Mouse (Mus musculus): ENCODE measurements around the gene Pced1a. TPM values are rescaled to one million over a fixed set of nuclear protein-coding genes. Genes with fewer than 3 reads are reported as not detected.

Pced1a gene
- polyA plus RNA-seq, 1 experiment from 2014 or later = 10.1 TPM

GRCm38 (mm10) chr2:130406178-130406577, 18.3 kb downstream of the Pced1a start, which contains the start of gene Tmem239:
Tmem239 (plus strand) TSS chr2:130406478.
- H3K9me3 ChIP-seq (ENCODE audit: control insufficient read depth, low read length) = no peaks in the 10 kb centered on the region
- H3K36me3 ChIP-seq (ENCODE audit: control insufficient read depth, insufficient read depth, low read length) = no peaks in the 10 kb centered on the region
- H3K4me2 ChIP-seq (ENCODE audit: low read length) = no peak within 1 kb of the TSS
- H3K9ac ChIP-seq (ENCODE audit: low read length) = no peak within 1 kb of the TSS
- no peaks in the 10 kb centered on the region for H3K27me3 ChIP-seq (replicated peaks; ENCODE audit: control insufficient read depth, insufficient read depth, low read length)
- H3K27ac ChIP-seq (ENCODE audit: low read depth) = no peak within 1 kb of the TSS
- no peak for DNase-seq (ENCODE audit: low spot score)
- no peak within 1 kb of the TSS for H3K4me3 ChIP-seq (ENCODE audit: low read depth, low read length)
- no peak for ATAC-seq (replicated peaks; ENCODE audit: low FRiP score, low TSS enrichment, low read depth)
- H3K4me1 ChIP-seq (replicated peaks; ENCODE audit: control insufficient read depth, insufficient read depth, low read length) = no peaks in the 10 kb centered on the region; the same call in 1 of the 2 replicates
- 82% methylated on average over 2 of the region's 2 CpGs for WGBS

GRCm38 (mm10) chr2:130404939-130405338, 19.6 kb downstream of the Pced1a start, which contains the start of the genes Gm28372 and 1700020A23Rik:
Gm28372 (plus strand) TSS chr2:130405239.
1700020A23Rik (plus strand) TSS chr2:130405259.
- no peak for ATAC-seq (replicated peaks; ENCODE audit: low FRiP score, low TSS enrichment, low read depth)

GRCm38 (mm10) chr2:130401891-130402290, 22.6 kb downstream of the Pced1a start:
- WGBS = 77% methylated on average over 4 of the region's 4 CpGs
- no peak overlapping the region for H3K4me2 ChIP-seq (ENCODE audit: low read length)
- H3K4me3 ChIP-seq (ENCODE audit: low read depth, low read length) = no peak overlapping the region
- no peak for DNase-seq (ENCODE audit: low spot score)
- H3K27ac ChIP-seq (ENCODE audit: low read depth) = no peak overlapping the region
- ATAC-seq (replicated peaks; ENCODE audit: low FRiP score, low TSS enrichment, low read depth) = no peak
- H3K36me3 ChIP-seq (ENCODE audit: control insufficient read depth, insufficient read depth, low read length) = no peaks in the 10 kb centered on the region
- no peaks in the 10 kb centered on the region for H3K9me3 ChIP-seq (ENCODE audit: control insufficient read depth, low read length)
- H3K4me1 ChIP-seq (replicated peaks; ENCODE audit: control insufficient read depth, insufficient read depth, low read length) = peaks cover 4% of the 10 kb centered on the region; the same call in 1 of the 2 replicates
- no peak overlapping the region for H3K9ac ChIP-seq (ENCODE audit: low read length)
- H3K27me3 ChIP-seq (replicated peaks; ENCODE audit: control insufficient read depth, insufficient read depth, low read length) = no peaks in the 10 kb centered on the region; the same call in 1 of the 2 replicates

More at GRCm38 (mm10) chr2:130404939-130405338, 19.6 kb downstream of the Pced1a start, which contains the start of the genes Gm28372 and 1700020A23Rik:
- no peak within 1 kb of the TSS for H3K4me2 ChIP-seq (ENCODE audit: low read length)
- no peak within 1 kb of the TSS for H3K9ac ChIP-seq (ENCODE audit: low read length)
- no peaks in the 10 kb centered on the region for H3K9me3 ChIP-seq (ENCODE audit: control insufficient read depth, low read length)
- no peaks in the 10 kb centered on the region for H3K36me3 ChIP-seq (ENCODE audit: control insufficient read depth, insufficient read depth, low read length)
- no peaks in the 10 kb centered on the region; the same call in 1 of the 2 replicates for H3K4me1 ChIP-seq (replicated peaks; ENCODE audit: control insufficient read depth, insufficient read depth, low read length)
- H3K4me3 ChIP-seq (ENCODE audit: low read depth, low read length) = no peak within 1 kb of the TSS
- no peaks in the 10 kb centered on the region for H3K27me3 ChIP-seq (replicated peaks; ENCODE audit: control insufficient read depth, insufficient read depth, low read length)
- DNase-seq (ENCODE audit: low spot score) = no peak
- no peak within 1 kb of the TSS for H3K27ac ChIP-seq (ENCODE audit: low read depth)
- 83% methylated on average over 1 of the region's 1 CpGs for WGBS

- WGBS = 89% methylated on average over 1 of the region's 1 CpGs
These were observed 24.5 kb downstream of the Pced1a start for GRCm38 (mm10) chr2:130400046-130400445.

GRCm38 (mm10) chr2:130398091-130398490, 26.4 kb downstream of the Pced1a start:
- Histone ChIP-seq H3K4me3 (ENCODE audit: low read depth, low read length) (peak overlapping the region; percentile 61; the same call in 1 of the 2 replicates), H3K4me1 (replicated peaks; ENCODE audit: control insufficient read depth, insufficient read depth, low read length) (peaks cover 9% of the 10 kb centered on the region; the same call in 1 of the 2 replicates), H3K27me3 (replicated peaks; ENCODE audit: control insufficient read depth, insufficient read depth, low read length) (no peaks in the 10 kb centered on the region; the same call in 1 of the 2 replicates), H3K9ac (ENCODE audit: low read length) (peak overlapping the region; percentile 60), H3K27ac (ENCODE audit: low read depth) (no peak overlapping the region), H3K36me3 (ENCODE audit: control insufficient read depth, insufficient read depth, low read length) (peaks cover 19% of the 10 kb centered on the region), H3K4me2 (ENCODE audit: low read length) (peak overlapping the region; percentile 81), H3K9me3 (ENCODE audit: control insufficient read depth, low read length) (no peaks in the 10 kb centered on the region)
- ATAC-seq (replicated peaks; ENCODE audit: low FRiP score, low TSS enrichment, low read depth) (no peak), DNase-seq (ENCODE audit: low spot score) (no peak)
- WGBS = 15% methylated on average over 14 of the region's 14 CpGs

More at GRCm38 (mm10) chr2:130400046-130400445, 24.5 kb downstream of the Pced1a start:
- Histone ChIP-seq H3K4me1 (replicated peaks; ENCODE audit: control insufficient read depth, insufficient read depth, low read length) (peaks cover 9% of the 10 kb centered on the region; the same call in 1 of the 2 replicates), H3K9me3 (ENCODE audit: control insufficient read depth, low read length) (no peaks in the 10 kb centered on the region), H3K36me3 (ENCODE audit: control insufficient read depth, insufficient read depth, low read length) (peaks cover 5% of the 10 kb centered on the region; the same call in 1 of the 2 replicates), H3K9ac (ENCODE audit: low read length) (no peak overlapping the region), H3K27ac (ENCODE audit: low read depth) (no peak overlapping the region), H3K27me3 (replicated peaks; ENCODE audit: control insufficient read depth, insufficient read depth, low read length) (no peaks in the 10 kb centered on the region; the same call in 1 of the 2 replicates), H3K4me2 (ENCODE audit: low read length) (no peak overlapping the region), H3K4me3 (ENCODE audit: low read depth, low read length) (no peak overlapping the region)
- ATAC-seq (replicated peaks; ENCODE audit: low FRiP score, low TSS enrichment, low read depth) (no peak), DNase-seq (ENCODE audit: low spot score) (no peak)

- WGBS = under 1% methylated on average over 43 of the region's 53 CpGs
- Histone ChIP-seq H3K27ac (ENCODE audit: low read depth) (peak within 1 kb of the TSS; percentile 24; the same call in 1 of the 2 replicates), H3K36me3 (ENCODE audit: control insufficient read depth, insufficient read depth, low read length) (peaks cover 27% of the 10 kb centered on the region), H3K27me3 (replicated peaks; ENCODE audit: control insufficient read depth, insufficient read depth, low read length) (no peaks in the 10 kb centered on the region; the same call in 1 of the 2 replicates), H3K4me1 (replicated peaks; ENCODE audit: control insufficient read depth, insufficient read depth, low read length) (peaks cover 9% of the 10 kb centered on the region; the same call in 1 of the 2 replicates), H3K9ac (ENCODE audit: low read length) (peak within 1 kb of the TSS; percentile 60), H3K4me3 (ENCODE audit: low read depth, low read length) (peak within 1 kb of the TSS; percentile 61), H3K9me3 (ENCODE audit: control insufficient read depth, low read length) (no peaks in the 10 kb centered on the region), H3K4me2 (ENCODE audit: low read length) (peak within 1 kb of the TSS; percentile 81)
- peak; percentile 87 for DNase-seq (ENCODE audit: low spot score)
- ATAC-seq (replicated peaks; ENCODE audit: low FRiP score, low TSS enrichment, low read depth) = peak; percentile 93
These were observed 27.1 kb downstream of the Pced1a start, which contains the start of gene Cpxm1 for GRCm38 (mm10) chr2:130397186-130397985. Cpxm1 (minus strand) TSS chr2:130397574.

GRCm38 (mm10) chr2:130395696-130396095, 28.8 kb downstream of the Pced1a start:
- Histone ChIP-seq H3K9ac (ENCODE audit: low read length) (no peak overlapping the region), H3K4me2 (ENCODE audit: low read length) (no peak overlapping the region), H3K27me3 (replicated peaks; ENCODE audit: control insufficient read depth, insufficient read depth, low read length) (no peaks in the 10 kb centered on the region; the same call in 1 of the 2 replicates), H3K27ac (ENCODE audit: low read depth) (no peak overlapping the region), H3K4me3 (ENCODE audit: low read depth, low read length) (no peak overlapping the region), H3K36me3 (ENCODE audit: control insufficient read depth, insufficient read depth, low read length) (peaks cover 32% of the 10 kb centered on the region), H3K4me1 (replicated peaks; ENCODE audit: control insufficient read depth, insufficient read depth, low read length) (peaks cover 9% of the 10 kb centered on the region; the same call in 1 of the 2 replicates), H3K9me3 (ENCODE audit: control insufficient read depth, low read length) (no peaks in the 10 kb centered on the region)
- DNase-seq (ENCODE audit: low spot score) = no peak
- ATAC-seq (replicated peaks; ENCODE audit: low FRiP score, low TSS enrichment, low read depth) = no peak
- 96% methylated on average over 11 of the region's 11 CpGs for WGBS

- no peak overlapping the region for H3K27ac ChIP-seq (ENCODE audit: low read depth)
- 85% methylated on average over 3 of the region's 3 CpGs for WGBS
- peaks cover 7% of the 10 kb centered on the region; the same call in 1 of the 2 replicates for H3K4me1 ChIP-seq (replicated peaks; ENCODE audit: control insufficient read depth, insufficient read depth, low read length)
- no peaks in the 10 kb centered on the region for H3K9me3 ChIP-seq (ENCODE audit: control insufficient read depth, low read length)
- no peaks in the 10 kb centered on the region for H3K27me3 ChIP-seq (replicated peaks; ENCODE audit: control insufficient read depth, insufficient read depth, low read length)
- no peak overlapping the region for H3K4me2 ChIP-seq (ENCODE audit: low read length)
- ATAC-seq (replicated peaks; ENCODE audit: low FRiP score, low TSS enrichment, low read depth) = no peak
- H3K4me3 ChIP-seq (ENCODE audit: low read depth, low read length) = no peak overlapping the region
- no peak overlapping the region for H3K9ac ChIP-seq (ENCODE audit: low read length)
- DNase-seq (ENCODE audit: low spot score) = no peak
- H3K36me3 ChIP-seq (ENCODE audit: control insufficient read depth, insufficient read depth, low read length) = peaks cover 36% of the 10 kb centered on the region
These were observed 31.7 kb downstream of the Pced1a start for GRCm38 (mm10) chr2:130392836-130393235.
